Mouse (Mus musculus): ENCODE data around the gene Cpeb3. TPM values are rescaled to one million over a fixed set of nuclear protein-coding genes. Genes with fewer than 3 reads are reported as not detected.
A peak's percentile ranks its signal among the peaks of the same experiment; 100 is the strongest.
"Not testable (repeated sequence)": the region's sequence is repeated elsewhere in the genome, so short reads cannot be mapped to it uniquely, and the experiment has no call there.

The Cpeb3 gene
- polyA plus RNA-seq, 1 experiment from 2014 or later = 0.63 TPM

DNA sequence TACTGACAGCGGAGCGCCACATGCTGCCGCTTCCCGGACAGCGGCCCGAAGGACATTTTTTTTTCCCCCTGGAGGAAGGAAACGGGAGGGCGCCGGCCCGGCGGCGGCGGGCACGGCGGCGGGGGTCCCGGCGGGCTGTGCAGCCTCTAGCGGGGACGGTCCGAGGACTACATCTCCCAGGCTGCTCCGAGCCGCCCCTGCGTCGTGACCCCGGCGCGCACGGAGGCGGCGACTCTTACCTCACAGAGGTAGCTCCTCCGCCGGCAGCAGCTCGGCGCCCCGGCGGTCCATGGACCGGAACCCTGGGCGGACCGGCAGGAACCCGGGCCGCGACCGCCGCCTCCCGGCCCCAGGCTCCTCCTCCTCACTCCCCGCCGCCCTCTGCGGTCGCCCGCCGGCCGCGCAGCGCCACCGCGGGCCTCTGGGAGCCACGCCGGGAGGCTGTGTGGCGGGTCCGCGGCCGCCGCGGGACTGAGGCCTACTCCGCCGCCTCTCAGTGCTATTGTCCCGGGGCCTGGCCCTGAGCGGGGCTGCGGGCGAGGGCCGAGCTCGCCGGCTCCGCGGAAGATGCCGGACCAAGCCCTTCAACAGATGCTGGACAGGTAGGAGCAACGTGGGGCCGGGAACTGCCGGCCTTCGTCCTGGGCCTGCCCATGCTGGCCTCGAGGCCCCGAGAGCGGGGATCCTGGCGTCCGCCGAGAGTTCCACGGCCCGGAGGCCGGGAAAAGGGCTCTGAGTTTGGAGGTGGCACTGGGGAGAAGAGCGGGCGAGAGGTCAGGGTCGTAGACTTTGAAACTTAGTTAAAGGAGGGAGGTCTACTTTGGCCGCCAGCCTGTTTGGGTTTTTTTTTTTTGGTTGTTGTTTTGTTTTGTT, 862 bp downstream of the Cpeb3 start, which contains the start of gene March5:
March5 (plus strand) TSS at position 241 of the 873 bp plus-strand sequence.
- Histone ChIP-seq H3K27ac (ENCODE audit: low read depth) (peak within 1 kb of the TSS; percentile 91), H3K9ac (peak within 1 kb of the TSS; percentile 98), H3K9me3 (ENCODE audit: low read depth, low read length) (no peaks in the 10 kb centered on the region), H3K27me3 (ENCODE audit: insufficient read depth, low read length) (no peaks in the 10 kb centered on the region), H3K4me2 (peak within 1 kb of the TSS; percentile 94), H3K4me3 (ENCODE audit: low read depth, low read length) (peak within 1 kb of the TSS; percentile 99), H3K36me3 (ENCODE audit: insufficient read depth) (peaks cover 25% of the 10 kb centered on the region), H3K4me1 (ENCODE audit: insufficient read depth) (peaks cover 12% of the 10 kb centered on the region)
- no peak for TF ChIP-seq CTCF (IDR thresholded peaks at IDR 0.05; ENCODE audit: low read depth)
- peak; percentile 91 for DNase-seq
- peak; percentile 99 for ATAC-seq (ENCODE audit: insufficient read depth)
- WGBS = under 1% methylated on average over 83 of the region's 94 CpGs

DNA sequence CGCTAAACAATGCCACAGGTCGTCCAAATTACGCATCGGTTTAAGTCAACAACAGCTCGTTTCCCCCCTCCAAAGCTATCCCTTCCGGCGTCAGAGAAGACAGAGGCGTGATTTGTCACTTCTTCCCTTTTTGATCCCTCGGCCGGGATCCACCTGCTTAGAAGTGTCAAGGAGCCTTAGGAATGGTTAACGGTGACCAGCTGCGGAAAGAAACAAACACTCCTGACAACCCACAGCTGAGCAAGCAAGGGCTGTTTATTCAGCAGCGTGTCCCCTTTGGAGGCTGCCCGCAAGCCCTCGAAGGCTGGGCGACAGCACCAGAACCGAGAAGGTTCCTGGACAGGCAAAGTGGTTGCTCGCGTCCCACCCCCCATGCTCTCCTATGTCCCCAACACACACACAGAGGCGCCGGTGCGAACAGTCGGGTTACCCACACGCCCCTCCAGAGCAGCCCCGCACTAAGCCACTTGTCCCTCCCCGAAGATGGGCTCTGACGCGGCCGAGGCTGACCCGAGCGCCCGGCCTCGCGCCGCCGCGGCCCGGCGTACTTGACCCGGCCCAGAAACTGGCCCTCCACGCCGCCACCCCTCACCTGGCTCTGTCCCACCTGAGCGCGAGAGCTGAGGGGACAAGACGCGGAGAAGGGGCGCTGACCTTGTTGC, 1.6 kb downstream of the Cpeb3 start:
- ATAC-seq (ENCODE audit: insufficient read depth) = peak; percentile 83

DNA sequence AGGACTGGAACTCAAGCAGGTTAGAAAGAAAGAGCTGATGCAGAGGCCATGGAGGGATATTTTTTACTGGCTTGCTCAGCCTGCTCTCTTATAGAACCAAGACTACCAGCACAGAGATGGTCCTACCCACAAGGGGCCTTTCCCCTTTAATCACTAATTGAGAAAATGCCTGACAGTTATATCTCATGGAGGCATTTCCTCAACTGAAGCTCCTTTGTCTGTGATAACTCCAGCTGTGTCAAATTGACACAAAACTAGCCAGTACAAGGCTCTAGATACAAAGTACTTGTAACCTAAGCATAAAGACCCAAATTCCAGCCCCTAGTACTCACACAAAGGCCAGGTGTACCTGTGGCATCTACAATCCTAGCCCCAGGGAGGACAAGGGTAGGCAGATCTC, 3.2 kb downstream of the Cpeb3 start:
- not testable (repeated sequence) for H3K4me3 ChIP-seq (ENCODE audit: low read depth, low read length); H3K9ac ChIP-seq; H3K36me3 ChIP-seq (ENCODE audit: insufficient read depth); H3K27ac ChIP-seq (ENCODE audit: low read depth); ATAC-seq (ENCODE audit: insufficient read depth); H3K9me3 ChIP-seq (ENCODE audit: low read depth, low read length); H3K27me3 ChIP-seq (ENCODE audit: insufficient read depth, low read length); DNase-seq; H3K4me2 ChIP-seq
- peaks cover 12% of the 10 kb centered on the region for H3K4me1 ChIP-seq (ENCODE audit: insufficient read depth)

More for the DNA sequence above, 1.6 kb downstream of the Cpeb3 start:
- Histone ChIP-seq H3K4me3 (ENCODE audit: low read depth, low read length) (peak overlapping the region; percentile 99), H3K4me2 (peak overlapping the region; percentile 94), H3K36me3 (ENCODE audit: insufficient read depth) (peaks cover 18% of the 10 kb centered on the region), H3K9ac (peak overlapping the region; percentile 98), H3K9me3 (ENCODE audit: low read depth, low read length) (no peaks in the 10 kb centered on the region), H3K4me1 (ENCODE audit: insufficient read depth) (peaks cover 12% of the 10 kb centered on the region), H3K27ac (ENCODE audit: low read depth) (peak overlapping the region; percentile 91), H3K27me3 (ENCODE audit: insufficient read depth, low read length) (no peaks in the 10 kb centered on the region)
- DNase-seq = peak; percentile 47
- TF ChIP-seq CTCF (IDR thresholded peaks at IDR 0.05; ENCODE audit: low read depth) = no peak
- WGBS = under 1% methylated on average over 46 of the region's 47 CpGs

DNA sequence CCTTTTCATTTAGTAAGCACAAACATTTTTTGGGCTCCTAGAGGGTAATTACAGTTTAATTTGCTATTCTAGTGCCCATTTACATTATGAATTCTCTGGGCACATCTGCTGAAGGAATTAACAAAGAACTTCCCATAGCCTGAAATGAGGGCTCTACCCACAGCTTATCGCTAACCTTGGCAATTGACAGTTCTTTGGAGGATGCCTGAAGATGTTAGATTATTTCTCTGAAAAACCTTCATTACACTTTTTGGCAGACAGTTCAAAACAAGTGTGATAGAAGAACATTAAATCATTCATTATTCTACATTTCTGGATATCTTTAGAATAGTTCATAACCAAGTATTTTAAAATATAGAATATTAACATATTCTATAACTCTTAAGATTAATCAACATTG, 5.0 kb downstream of the Cpeb3 start:
- Histone ChIP-seq H3K27ac (ENCODE audit: low read depth) (no peak overlapping the region), H3K4me1 (ENCODE audit: insufficient read depth) (no peaks in the 10 kb centered on the region), H3K27me3 (ENCODE audit: insufficient read depth, low read length) (no peaks in the 10 kb centered on the region), H3K9me3 (ENCODE audit: low read depth, low read length) (no peaks in the 10 kb centered on the region), H3K4me2 (no peak overlapping the region), H3K9ac (no peak overlapping the region), H3K36me3 (ENCODE audit: insufficient read depth) (no peaks in the 10 kb centered on the region), H3K4me3 (ENCODE audit: low read depth, low read length) (no peak overlapping the region)
- no peak for TF ChIP-seq CTCF (IDR thresholded peaks at IDR 0.05; ENCODE audit: low read depth)
- ATAC-seq (ENCODE audit: insufficient read depth) (no peak), DNase-seq (no peak)
- WGBS = 92% methylated on average over 1 of the region's 1 CpGs

DNA sequence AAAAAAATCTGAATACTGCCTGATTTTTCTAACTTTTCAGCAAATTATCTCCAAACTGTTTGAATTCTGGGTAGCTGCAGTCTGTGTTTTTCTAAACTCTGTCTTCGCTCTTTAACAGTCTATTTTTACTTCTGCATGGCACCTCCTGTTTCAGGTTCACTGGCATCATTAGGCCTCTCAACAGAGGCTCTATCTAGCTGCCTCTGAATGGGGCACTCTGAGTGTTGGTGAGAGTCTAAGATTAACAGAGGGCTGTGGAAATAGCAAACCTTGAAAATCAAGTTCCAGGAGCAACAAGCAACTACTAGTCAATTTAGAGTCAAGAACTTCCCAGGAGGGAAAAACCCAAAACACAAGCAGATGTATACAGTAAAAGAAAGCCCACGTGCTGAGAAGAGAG, 8.5 kb downstream of the Cpeb3 start:
- WGBS = 81% methylated on average over 2 of the region's 2 CpGs
- H3K36me3 ChIP-seq (ENCODE audit: insufficient read depth) = no peaks in the 10 kb centered on the region
- no peak for TF ChIP-seq CTCF (IDR thresholded peaks at IDR 0.05; ENCODE audit: low read depth)
- H3K9ac ChIP-seq = no peak overlapping the region
- H3K9me3 ChIP-seq (ENCODE audit: low read depth, low read length) = no peaks in the 10 kb centered on the region
- DNase-seq (no peak), ATAC-seq (ENCODE audit: insufficient read depth) (no peak)
- no peak overlapping the region for H3K27ac ChIP-seq (ENCODE audit: low read depth)
- H3K4me3 ChIP-seq (ENCODE audit: low read depth, low read length) = no peak overlapping the region
- H3K27me3 ChIP-seq (ENCODE audit: insufficient read depth, low read length) = no peaks in the 10 kb centered on the region
- H3K4me2 ChIP-seq = no peak overlapping the region
- H3K4me1 ChIP-seq (ENCODE audit: insufficient read depth) = no peaks in the 10 kb centered on the region

DNA sequence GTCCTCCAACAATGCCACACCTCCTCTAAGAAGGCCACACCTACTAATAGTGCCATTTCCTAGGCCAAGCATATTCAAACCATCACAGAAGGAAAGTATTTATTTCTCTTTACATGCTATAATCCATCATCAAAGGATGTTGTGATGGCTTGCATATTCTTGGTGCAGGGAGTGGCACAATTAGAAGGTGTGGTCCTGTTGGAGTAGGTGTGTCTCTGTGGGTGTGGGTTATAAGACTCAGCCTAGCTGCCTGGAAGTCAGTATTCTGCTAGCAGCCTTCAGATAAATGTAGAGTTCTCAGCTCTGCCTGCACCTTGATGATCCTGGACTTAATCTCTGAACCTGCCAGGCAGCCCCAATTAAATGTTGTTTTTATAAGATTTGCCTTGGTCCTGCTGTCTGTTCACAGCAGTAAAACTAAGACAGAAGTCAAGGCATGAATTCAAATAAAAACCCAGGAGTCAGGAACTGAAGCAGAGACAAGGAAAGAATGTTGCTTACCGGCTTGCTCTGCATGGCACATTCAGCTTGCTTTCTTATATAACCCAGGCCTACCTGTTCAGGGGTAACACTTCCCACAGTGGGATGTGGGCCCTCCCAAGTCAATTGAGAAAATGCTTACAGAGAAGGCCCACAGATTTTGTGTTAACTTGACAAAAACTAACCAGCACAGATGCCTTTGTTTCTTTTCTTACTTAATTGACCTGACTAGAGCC, 10.1 kb downstream of the Cpeb3 start:
- Histone ChIP-seq H3K27me3 (ENCODE audit: insufficient read depth, low read length) (no peaks in the 10 kb centered on the region), H3K4me1 (ENCODE audit: insufficient read depth) (no peaks in the 10 kb centered on the region), H3K9ac (no peak overlapping the region), H3K4me3 (ENCODE audit: low read depth, low read length) (no peak overlapping the region), H3K27ac (ENCODE audit: low read depth) (no peak overlapping the region), H3K9me3 (ENCODE audit: low read depth, low read length) (no peaks in the 10 kb centered on the region), H3K36me3 (ENCODE audit: insufficient read depth) (no peaks in the 10 kb centered on the region), H3K4me2 (no peak overlapping the region)
- 78% methylated on average over 1 of the region's 1 CpGs for WGBS
- DNase-seq (no peak), ATAC-seq (ENCODE audit: insufficient read depth) (no peak)
- TF ChIP-seq CTCF (IDR thresholded peaks at IDR 0.05; ENCODE audit: low read depth) = no peak

Data from lung, embryonic 14.5 days (tissue).